Mouse (Mus musculus) macrophage (primary cell): ENCODE measurements around the gene Arl3. TPM values are rescaled to one million over a fixed set of nuclear protein-coding genes. Genes with fewer than 3 reads are reported as not detected.
A peak's percentile ranks its signal among the peaks of the same experiment; 100 is the strongest.
"Not testable (repeated sequence)": the region's sequence is repeated elsewhere in the genome, so short reads cannot be mapped to it uniquely, and the experiment has no call there.

Experiments used
- H3K27ac ChIP-seq: fragments of 350-480 bp; formaldehyde crosslinking; 2 replicates; pipeline ENCODE4 v1.9.0; 2021
- H3K36me3 ChIP-seq: fragments of 350-480 bp; formaldehyde crosslinking; 2 replicates; pipeline ENCODE4 v1.9.0; 2021; ENCODE audit errors: inconsistent target
- H3K4me3 ChIP-seq: fragments of 350-480 bp; formaldehyde crosslinking; 2 replicates; pipeline ENCODE4 v1.9.0; 2021; ENCODE audit errors: inconsistent target
- H3K79me2 ChIP-seq: fragments of 350-480 bp; formaldehyde crosslinking; 2 replicates; pipeline ENCODE4 v1.9.0; 2021; ENCODE audit errors: inconsistent target
- WGBS: methylation state at CpG from one replicate; pipeline ENCODE4 v1.1.7; 2026; ENCODE audit warnings: inconsistent platforms; ENCODE audit not compliant: missing documents; 5-methylcytosine and 5-hydroxymethylcytosine counted together
- polyA plus RNA-seq: library from polyadenylated mRNA; stranded (reverse); fragments of 250-400 nt; gene quantifications from 3 replicates; pipeline ENCODE4 v1.2.4, GENCODE M21; 2018; ENCODE audit warnings: inconsistent platforms

Arl3 gene
- polyA plus RNA-seq, 1 experiment from 2014 or later, result 78.5 TPM

GRCm38 (mm10) chr19:46601491-46601890 lies 28.5 kb upstream of the Arl3 start:
- 49% methylated on average over 14 of the region's 14 CpGs for WGBS
- H3K36me3 ChIP-seq, result peaks cover 11% of the 10 kb centered on the region; the same call in 1 of the 2 replicates
- no peak overlapping the region for H3K4me3 ChIP-seq
- peaks cover 76% of the 10 kb centered on the region for H3K79me2 ChIP-seq
- no peak overlapping the region for H3K27ac ChIP-seq

GRCm38 (mm10) chr19:46600371-46600770 lies 27.4 kb upstream of the Arl3 start:
- WGBS, result 28% methylated on average over 4 of the region's 4 CpGs
- H3K4me3 ChIP-seq, result peak overlapping the region; percentile 98

DNA sequence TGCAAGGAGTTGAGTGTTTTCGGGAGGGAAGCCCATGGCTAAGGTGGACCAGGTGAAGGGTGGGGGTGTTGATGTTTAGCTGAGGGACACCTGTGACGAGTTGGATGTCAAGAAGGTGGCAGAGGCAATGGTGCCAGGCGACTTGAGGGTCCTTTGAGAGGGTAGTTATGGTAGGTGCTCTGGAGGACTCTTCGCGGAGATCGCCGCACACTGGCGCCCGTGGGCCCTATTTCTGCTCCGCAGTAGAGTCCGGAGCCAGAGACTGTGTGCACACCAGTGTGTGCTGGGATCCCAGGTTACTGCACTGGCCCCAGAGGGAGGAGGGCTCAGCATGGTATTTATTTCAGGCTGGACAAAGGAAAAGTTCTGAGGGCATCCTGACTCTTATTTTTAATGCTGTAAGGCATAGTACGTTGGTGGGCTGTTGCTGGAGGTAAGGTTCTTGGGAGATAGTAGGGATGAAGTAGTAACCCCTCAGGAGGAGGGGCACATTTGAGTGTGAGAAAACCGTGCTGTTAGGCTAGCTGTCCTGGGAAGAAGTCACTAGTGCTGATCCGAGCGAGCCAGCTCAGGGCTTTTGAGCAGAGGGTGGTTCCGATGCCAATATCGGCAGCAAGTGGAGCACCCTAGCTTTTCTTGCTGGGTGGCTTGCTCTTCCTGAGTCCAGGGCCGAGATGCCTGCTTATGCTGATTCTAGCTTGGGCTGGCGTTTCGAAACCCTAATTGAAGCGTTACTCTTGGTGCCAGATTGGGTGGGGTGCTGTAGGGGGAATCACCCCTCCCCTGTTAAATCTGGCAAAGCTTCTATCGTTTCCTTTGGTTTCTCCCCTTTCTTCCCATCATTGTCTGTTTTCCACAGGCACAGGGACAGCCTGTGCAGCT lies 26.6 kb upstream of the Arl3 start:
- Histone ChIP-seq H3K79me2 (peaks cover 57% of the 10 kb centered on the region), H3K36me3 (no peaks in the 10 kb centered on the region), H3K27ac (peak overlapping the region; percentile 66), H3K4me3 (peak overlapping the region; percentile 98)
- WGBS, result 2% methylated on average over 21 of the region's 22 CpGs

More at GRCm38 (mm10) chr19:46600371-46600770, 27.4 kb upstream of the Arl3 start:
- Histone ChIP-seq H3K79me2 (peaks cover 65% of the 10 kb centered on the region), H3K27ac (peak overlapping the region; percentile 66; the same call in 1 of the 2 replicates), H3K36me3 (no peaks in the 10 kb centered on the region)

DNA sequence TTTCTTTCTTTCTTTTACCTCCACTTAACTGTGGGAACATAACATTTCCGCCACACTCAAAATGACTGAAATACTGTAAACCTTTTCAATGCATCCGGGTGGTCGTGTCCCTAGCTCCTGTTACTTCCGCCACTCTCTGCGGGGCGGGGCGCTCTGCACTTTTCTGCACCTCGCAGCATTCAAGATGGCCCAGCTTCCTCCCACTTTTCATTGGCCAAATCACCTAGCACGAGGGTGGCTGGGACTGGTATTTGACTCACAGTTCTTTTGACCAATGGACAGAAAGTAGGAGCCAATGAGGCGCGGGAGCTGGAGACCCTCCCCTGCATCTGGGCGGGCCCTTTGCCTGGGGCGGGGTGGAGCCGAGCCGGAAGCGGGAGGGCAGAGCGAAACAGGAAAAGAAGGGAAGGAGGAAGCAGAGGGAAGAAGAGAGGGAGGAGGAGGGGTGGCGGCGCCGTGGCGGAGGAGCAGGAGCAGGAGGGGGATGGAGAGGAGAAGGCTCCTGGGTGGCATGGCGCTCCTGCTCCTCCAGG lies 25.8 kb upstream of the Arl3 start, which contains the start of gene Wbp1l:
Gene Wbp1l (plus strand): TSS at position 365 of the 533 bp plus-strand sequence.
- Histone ChIP-seq H3K27ac (peak within 1 kb of the TSS; percentile 66), H3K36me3 (no peaks in the 10 kb centered on the region), H3K79me2 (peaks cover 49% of the 10 kb centered on the region), H3K4me3 (peak within 1 kb of the TSS; percentile 98)
- under 1% methylated on average over 21 of the region's 22 CpGs for WGBS

DNA sequence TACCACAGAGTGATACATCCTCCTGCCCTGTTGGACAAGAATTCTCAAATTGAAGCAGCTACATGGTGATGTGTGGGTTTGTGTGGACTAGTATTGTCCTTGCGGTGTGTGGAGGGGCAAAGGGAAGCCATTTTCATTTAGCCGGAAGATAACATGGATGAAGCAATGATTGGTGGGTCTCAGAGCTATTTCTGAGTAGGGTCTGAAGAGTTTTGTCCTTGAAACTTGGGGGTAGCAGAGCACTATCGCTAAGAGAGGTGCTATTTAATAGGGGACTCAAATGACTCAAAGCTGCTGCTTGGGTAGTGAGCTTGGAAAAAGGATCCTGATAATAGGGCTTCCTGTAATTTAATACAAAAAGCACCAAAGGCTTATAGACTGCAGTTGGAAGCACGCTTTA lies 25.2 kb upstream of the Arl3 start:
- Histone ChIP-seq H3K27ac (no peak overlapping the region), H3K36me3 (no peaks in the 10 kb centered on the region), H3K79me2 (peaks cover 43% of the 10 kb centered on the region), H3K4me3 (no peak overlapping the region)
- 91% methylated on average over 4 of the region's 4 CpGs for WGBS

GRCm38 (mm10) chr19:46592751-46593439 lies 19.9 kb upstream of the Arl3 start:
- no peak overlapping the region for H3K4me3 ChIP-seq
- no peak overlapping the region for H3K27ac ChIP-seq
- no peaks in the 10 kb centered on the region for H3K36me3 ChIP-seq
- H3K79me2 ChIP-seq, result no peaks in the 10 kb centered on the region
- 95% methylated on average over 9 of the region's 9 CpGs for WGBS

GRCm38 (mm10) chr19:46591575-46591974 lies 18.6 kb upstream of the Arl3 start:
- no peaks in the 10 kb centered on the region for H3K36me3 ChIP-seq
- no peaks in the 10 kb centered on the region for H3K79me2 ChIP-seq
- WGBS, result 97% methylated on average over 4 of the region's 6 CpGs
- no peak overlapping the region for H3K27ac ChIP-seq
- H3K4me3 ChIP-seq, result no peak overlapping the region

- Histone ChIP-seq H3K36me3 (no peaks in the 10 kb centered on the region), H3K27ac (no peak overlapping the region), H3K79me2 (no peaks in the 10 kb centered on the region), H3K4me3 (no peak overlapping the region)
- 73% methylated on average over 13 of the region's 13 CpGs for WGBS
Observed at GRCm38 (mm10) chr19:46587823-46588508, 15.0 kb upstream of the Arl3 start.

- Histone ChIP-seq H3K79me2 (peaks cover 5% of the 10 kb centered on the region; the same call in 1 of the 2 replicates), H3K27ac (no peak overlapping the region), H3K4me3 (no peak overlapping the region), H3K36me3 (no peaks in the 10 kb centered on the region)
- 98% methylated on average over 4 of the region's 4 CpGs for WGBS
Observed at GRCm38 (mm10) chr19:46575196-46575595, 2.2 kb upstream of the Arl3 start.

DNA sequence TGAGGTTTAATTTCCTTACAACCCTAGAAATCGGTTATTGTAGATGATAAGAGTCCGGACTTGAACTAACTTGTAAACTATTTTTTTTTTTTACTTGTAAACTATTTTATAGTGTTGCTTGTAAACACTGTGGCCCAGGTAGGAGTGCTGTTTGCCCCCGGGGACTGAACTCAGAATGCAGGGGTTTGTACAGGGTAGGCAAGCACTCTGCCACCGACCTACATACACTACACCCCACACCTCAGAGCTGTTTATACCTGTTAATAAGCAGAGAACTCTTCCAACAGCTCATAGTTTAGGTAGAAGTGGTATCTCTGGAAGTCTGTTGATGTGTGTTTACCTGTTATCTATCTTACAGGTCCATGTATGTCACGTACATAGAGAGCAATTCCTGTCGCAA lies 992 bp upstream of the Arl3 start:
- WGBS, result 49% methylated on average over 5 of the region's 6 CpGs
- no peaks in the 10 kb centered on the region for H3K36me3 ChIP-seq
- peak overlapping the region; percentile 58 for H3K4me3 ChIP-seq
- H3K27ac ChIP-seq, result no peak overlapping the region
- peaks cover 5% of the 10 kb centered on the region; the same call in 1 of the 2 replicates for H3K79me2 ChIP-seq

- Histone ChIP-seq H3K4me3 (peak overlapping the region; percentile 86), H3K36me3 (no peaks in the 10 kb centered on the region), H3K27ac (no peak overlapping the region), H3K79me2 (peaks cover 5% of the 10 kb centered on the region; the same call in 1 of the 2 replicates)
- WGBS, result under 1% methylated on average over 15 of the region's 17 CpGs
Observed at GRCm38 (mm10) chr19:46572548-46572947, 450 bp downstream of the Arl3 start.

- peaks cover 5% of the 10 kb centered on the region; the same call in 1 of the 2 replicates for H3K79me2 ChIP-seq
- 68% methylated on average over 10 of the region's 10 CpGs for whole genome bisulfite sequencing
- H3K27ac ChIP-seq, result no peak overlapping the region
- H3K36me3 ChIP-seq, result no peaks in the 10 kb centered on the region
- peak overlapping the region; percentile 86; the same call in 1 of the 2 replicates for H3K4me3 ChIP-seq
Observed at GRCm38 (mm10) chr19:46571878-46572244, 1.1 kb downstream of the Arl3 start.

DNA sequence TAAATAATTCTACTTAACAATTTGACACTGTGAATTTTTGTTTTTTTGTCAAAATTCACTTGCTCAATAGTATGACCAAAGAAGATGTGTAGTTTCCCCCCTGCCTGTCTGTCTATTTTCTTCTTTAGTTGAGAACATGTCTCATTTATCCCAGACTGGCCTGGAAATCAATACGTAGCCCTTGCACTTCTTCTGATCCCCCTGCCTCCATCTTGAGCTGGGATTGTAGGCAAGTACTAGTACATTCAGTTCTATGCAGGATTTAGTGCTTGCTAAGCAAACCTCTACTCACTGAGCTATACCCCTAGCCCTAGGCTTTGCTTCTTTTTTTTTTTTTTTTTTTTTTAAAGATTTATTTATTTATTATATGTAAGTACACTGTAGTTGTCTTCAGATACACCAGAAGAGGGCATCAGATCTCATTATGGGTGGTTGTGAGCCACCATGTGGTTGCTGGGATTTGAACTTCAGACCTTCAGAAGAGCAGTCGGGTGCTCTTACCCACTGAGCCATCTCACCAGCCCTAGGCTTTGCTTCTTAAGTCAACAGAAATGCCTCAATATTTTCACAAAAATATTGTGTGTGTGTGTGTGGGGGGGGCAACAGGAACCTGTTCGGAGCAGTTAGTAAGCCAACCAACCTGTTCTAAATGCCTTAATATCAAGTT lies 1.7 kb downstream of the Arl3 start:
- H3K36me3 ChIP-seq, H3K4me3 ChIP-seq, H3K27ac ChIP-seq, H3K79me2 ChIP-seq: not testable (repeated sequence)
- 100% methylated on average over 3 of the region's 3 CpGs for WGBS

- Histone ChIP-seq H3K79me2 (no peaks in the 10 kb centered on the region; the same call in 1 of the 2 replicates), H3K4me3 (no peak overlapping the region), H3K27ac (no peak overlapping the region), H3K36me3 (no peaks in the 10 kb centered on the region)
- WGBS, result 75% methylated on average over 14 of the region's 14 CpGs
Observed at GRCm38 (mm10) chr19:46564043-46564462, 8.9 kb downstream of the Arl3 start.
